Mouse (Mus musculus): Measurements from ENCODE around the gene Sgpp2. TPM values are rescaled to one million over a fixed set of nuclear protein-coding genes. Genes with fewer than 3 reads are reported as not detected.

Gene Sgpp2
- total RNA-seq, 2 experiments from 2014 or later: 3.5 to 4.5 TPM

DNA sequence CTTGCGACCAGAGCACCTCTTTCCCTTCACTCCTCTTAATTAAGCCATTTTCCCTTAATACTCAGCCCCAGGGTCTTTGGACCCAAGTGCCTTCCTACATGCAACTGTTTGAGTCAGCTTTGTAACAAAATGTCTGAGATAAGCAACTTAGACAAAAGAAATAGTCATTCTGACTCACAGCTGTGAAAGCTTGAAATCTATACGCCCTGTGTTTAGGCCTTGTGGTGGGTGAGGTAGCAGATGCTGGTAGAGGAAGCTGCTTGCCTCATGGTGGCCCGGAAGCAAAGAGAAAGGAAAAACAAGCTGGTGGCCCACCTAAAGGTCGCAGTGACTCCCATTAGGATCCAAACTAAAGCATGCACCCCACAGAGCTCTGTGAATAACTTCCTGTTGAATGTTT is 77.7 kb downstream of the Sgpp2 start:
- intact Hi-C loops (cut with DNase I): no loop called here
- DNase-seq (ENCODE audit: low spot score in 2 of 2): no peak

- intact Hi-C loops (cut with DNase I): no loop called here
- no peak for DNase-seq (ENCODE audit: low spot score in 2 of 2)
These were observed 78.7 kb downstream of the Sgpp2 start for GRCm38 (mm10) chr1:78388848-78389247.

GRCm38 (mm10) chr1:78395191-78395735 is 85.1 kb downstream of the Sgpp2 start:
- intact Hi-C loops (cut with DNase I): no loop called here
- no peak for DNase-seq (ENCODE audit: low spot score in 2 of 2)

GRCm38 (mm10) chr1:78395737-78396136 is 85.6 kb downstream of the Sgpp2 start:
- DNase-seq (ENCODE audit: low spot score in 2 of 2): no peak
- intact Hi-C loops (cut with DNase I): no loop called here

- no peak for DNase-seq (ENCODE audit: low spot score in 2 of 2)
- intact Hi-C loops (cut with DNase I): no loop called here
These were observed 86.3 kb downstream of the Sgpp2 start for GRCm38 (mm10) chr1:78396320-78396913.

DNA sequence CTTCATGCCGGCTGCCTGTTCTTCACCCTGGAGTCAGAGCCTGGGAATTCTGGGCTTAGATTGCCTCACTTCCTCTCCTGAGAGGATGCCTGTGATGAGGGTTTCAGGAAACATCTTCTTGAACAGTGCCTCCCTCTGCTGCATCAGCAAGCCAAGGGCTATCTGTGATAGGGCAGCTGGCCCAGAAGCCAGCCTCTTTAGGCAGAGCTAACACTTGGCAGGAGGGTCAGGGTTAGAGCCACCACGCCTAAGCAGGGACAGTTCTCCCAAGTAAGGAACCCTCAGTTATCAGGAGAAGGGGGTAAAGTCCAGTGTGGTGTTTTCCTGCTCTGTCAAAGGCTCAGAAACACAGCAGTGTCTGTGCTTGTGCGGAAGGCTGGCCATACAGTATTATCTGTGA is 89.6 kb downstream of the Sgpp2 start:
- intact Hi-C loops (cut with DNase I): no loop called here

DNA sequence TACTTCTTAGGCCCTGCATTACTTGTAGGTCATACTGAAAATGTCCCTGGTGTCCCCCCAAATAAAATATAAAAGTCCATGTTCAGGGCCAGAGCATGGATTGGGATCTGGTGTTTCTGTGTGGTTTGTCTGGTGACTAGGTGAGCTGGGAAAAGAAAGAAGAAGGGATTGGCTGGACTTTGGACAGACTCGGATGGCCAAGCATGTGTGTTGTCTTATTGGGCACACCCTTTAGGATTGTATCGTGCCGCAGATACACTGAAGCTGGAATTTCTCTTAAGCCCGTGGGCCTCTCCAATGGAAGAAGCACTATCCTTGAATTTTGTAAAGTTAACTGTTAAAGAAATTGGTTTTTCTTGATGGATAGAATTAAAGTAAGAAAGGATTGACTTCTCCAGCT is 91.3 kb downstream of the Sgpp2 start:
- DNase-seq (ENCODE audit: low spot score in 2 of 2): no peak
- intact Hi-C loops (cut with DNase I): no loop called here

More for the DNA sequence above, 89.6 kb downstream of the Sgpp2 start:
- DNase-seq (ENCODE audit: low spot score in 2 of 2): no peak

- intact Hi-C loops (cut with DNase I): no loop called here
- DNase-seq (ENCODE audit: low spot score in 2 of 2): no peak
These were observed 99.3 kb downstream of the Sgpp2 start for GRCm38 (mm10) chr1:78409396-78409795.

DNA sequence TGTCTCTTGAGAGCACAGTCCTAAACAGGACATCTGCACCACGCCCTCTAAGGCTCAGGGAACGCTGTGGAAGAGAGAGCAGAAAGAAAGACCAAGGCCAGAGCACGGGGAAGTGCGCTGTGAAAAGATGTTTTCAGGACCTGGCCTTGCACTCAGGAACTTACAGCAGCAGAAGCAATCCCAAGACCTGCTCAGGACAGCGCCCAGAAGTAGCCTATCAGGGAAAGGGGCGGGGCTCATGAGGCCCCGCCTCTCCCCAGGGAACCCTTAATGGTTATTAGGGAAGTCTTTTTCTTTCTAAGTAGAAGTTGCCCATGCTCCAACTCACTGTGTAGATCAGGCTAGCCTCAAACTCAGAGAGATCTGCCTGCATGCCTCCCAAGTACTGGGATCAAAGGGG is 102.5 kb downstream of the Sgpp2 start:
- DNase-seq (ENCODE audit: low spot score in 2 of 2): no peak
- intact Hi-C loops (cut with DNase I): no loop called here

DNA sequence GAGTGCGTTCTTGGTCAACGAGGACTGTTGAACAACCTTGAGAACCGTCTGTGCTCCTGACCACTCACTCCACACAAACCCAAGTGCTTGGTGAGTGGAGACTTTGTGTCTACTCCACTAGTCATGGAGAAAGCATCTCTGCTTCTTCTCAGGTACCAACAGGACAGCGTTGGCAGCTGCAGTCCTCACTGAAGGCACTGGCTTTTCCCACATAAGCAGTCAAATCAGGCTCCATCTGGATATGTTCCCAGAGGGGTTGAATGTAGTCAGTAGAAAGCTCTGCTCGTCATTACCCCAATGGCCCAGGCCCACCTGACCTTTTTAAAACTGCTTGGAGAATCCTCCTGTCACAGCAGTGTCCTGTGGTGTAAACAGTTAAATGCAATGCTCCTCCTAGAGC is 104.3 kb downstream of the Sgpp2 start:
- intact Hi-C loops (cut with DNase I): no loop called here
- DNase-seq (ENCODE audit: low spot score in 2 of 2): no peak

GRCm38 (mm10) chr1:78417154-78417911 is 107.2 kb downstream of the Sgpp2 start:
- DNase-seq (ENCODE audit: low spot score in 2 of 2): no peak

DNA sequence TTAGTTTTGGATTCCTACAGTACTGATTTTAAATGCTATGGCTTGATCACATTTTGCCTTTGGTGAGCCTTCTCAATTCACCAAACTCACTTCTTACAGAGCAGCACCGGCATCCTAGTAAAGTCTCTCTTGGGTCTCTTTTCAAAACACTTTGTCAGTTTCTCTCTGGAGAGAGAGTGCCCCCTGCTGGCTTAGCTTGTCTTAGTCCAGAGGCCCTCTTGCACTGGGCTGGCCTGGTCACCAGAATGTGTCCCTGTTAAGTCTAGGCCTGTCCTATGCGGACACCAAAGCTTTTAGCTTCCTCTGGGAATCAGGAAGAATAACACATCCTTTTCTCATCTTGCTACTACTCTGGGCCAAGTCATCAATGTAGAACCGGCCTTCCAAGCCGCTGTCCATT is 109.4 kb downstream of the Sgpp2 start:
- intact Hi-C loops (cut with DNase I): loop anchor here (2.0 to 5.0 kb wide), 2 partner anchors 202 to 441 kb away; no protein-coding TSS in a partner anchor
- peak; percentile 52 to 78 for DNase-seq (ENCODE audit: low spot score in 2 of 2)

More at GRCm38 (mm10) chr1:78417154-78417911, 107.2 kb downstream of the Sgpp2 start:
- intact Hi-C loops (cut with DNase I): loop anchor here (5.0 kb wide), 1 partner anchor 200 kb away; no protein-coding TSS in a partner anchor

GRCm38 (mm10) chr1:78420271-78420670 is 110.1 kb downstream of the Sgpp2 start:
- DNase-seq (ENCODE audit: low spot score in 2 of 2): no peak
- intact Hi-C loops (cut with DNase I): no loop called here

DNA sequence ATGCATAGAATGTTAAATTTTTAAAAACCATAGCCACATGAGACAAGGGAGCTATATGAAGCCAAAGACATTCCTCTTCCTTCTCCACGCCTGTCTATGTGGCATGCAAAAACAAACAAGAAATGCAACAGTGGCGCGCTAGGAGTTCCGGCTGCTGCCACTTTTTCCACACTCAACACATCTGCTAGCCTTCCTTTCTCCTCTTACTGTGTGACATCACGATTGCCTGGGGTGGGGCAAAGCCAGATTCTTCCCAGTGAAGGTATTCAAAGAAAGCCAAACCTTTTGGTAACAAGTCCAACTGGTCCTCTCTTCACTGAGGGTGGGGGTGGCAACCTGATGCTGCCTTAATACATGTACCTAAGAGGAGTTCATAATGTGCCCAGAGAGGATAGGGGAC is 111.6 kb downstream of the Sgpp2 start:
- intact Hi-C loops (cut with DNase I): no loop called here
- DNase-seq (ENCODE audit: low spot score in 2 of 2): no peak

- no peak for DNase-seq (ENCODE audit: low spot score in 2 of 2)
- intact Hi-C loops (cut with DNase I): no loop called here
These were observed 112.4 kb downstream of the Sgpp2 start for GRCm38 (mm10) chr1:78422576-78422975.

- DNase-seq (ENCODE audit: low spot score in 2 of 2): no peak
- intact Hi-C loops (cut with DNase I): no loop called here
These were observed 114.7 kb downstream of the Sgpp2 start for GRCm38 (mm10) chr1:78424848-78425247.

GRCm38 (mm10) chr1:78425309-78425708 is 115.2 kb downstream of the Sgpp2 start:
- intact Hi-C loops (cut with DNase I): no loop called here
- DNase-seq (ENCODE audit: low spot score in 2 of 2): no peak

DNA sequence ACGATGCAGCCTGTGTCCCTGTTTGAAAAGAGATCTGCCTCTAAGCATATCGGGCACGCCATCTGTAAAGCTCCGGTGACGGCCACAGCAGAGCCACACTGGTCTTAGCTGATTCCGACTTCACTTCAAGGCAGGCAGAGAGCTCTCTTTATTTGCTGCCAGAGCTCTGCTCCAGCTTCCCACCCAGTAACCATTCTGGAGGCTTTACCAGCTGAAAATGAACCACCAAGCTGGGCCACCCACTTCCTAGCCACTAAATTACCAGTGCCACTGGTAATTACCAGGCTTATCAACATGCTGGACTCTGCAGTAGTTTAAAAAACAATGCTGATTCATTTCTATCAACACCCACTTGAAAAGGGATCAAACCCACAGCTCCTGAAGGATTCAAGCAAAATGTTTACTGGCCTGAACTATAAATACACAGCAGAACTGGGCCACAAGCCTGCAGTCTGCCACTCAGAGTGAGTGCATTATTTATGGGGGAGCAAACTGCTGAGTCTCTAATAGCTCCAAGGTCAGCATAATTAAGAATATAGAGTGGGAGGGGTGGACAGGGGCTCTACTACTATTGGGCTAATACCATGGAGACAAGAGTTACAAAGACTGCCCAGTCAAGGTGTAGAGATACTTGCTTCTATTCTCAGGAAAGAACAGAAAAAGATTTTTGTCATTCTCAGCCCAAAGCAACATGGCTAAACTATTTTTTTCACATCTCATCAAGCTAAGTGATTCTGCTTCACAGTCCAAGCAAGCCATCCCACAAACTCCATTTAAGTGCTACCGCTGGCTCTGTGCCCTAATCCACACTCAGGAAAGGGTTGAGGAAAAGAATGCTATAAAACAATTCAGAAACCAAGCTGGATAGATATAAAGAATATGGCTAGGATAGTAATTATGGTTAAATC is 115.9 kb downstream of the Sgpp2 start:
- intact Hi-C loops (cut with DNase I): no loop called here
- peak; percentile 34 to 51 for DNase-seq (ENCODE audit: low spot score in 2 of 2)

GRCm38 (mm10) chr1:78426841-78427240 is 116.7 kb downstream of the Sgpp2 start:
- intact Hi-C loops (cut with DNase I): no loop called here
- no peak for DNase-seq (ENCODE audit: low spot score in 2 of 2)

DNA sequence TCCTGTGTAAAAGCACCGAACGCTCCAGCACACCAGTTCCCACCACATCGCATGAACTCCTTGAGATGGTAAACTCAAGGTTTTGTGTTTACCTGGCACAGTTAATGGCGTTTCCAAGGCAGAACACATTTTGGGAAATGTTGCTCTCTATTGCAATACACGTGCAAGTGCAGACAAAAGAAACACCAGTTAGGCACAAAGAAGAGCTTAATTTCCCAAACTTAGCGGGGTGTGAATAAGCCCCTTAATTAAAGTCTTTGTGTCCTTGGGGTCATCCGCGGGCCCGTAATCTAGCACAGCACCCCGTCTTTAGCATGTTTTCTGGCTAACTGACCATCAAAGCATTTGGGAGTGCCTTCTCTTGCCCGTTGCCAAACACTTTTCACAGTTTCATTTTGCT is 118.7 kb downstream of the Sgpp2 start:
- no peak for DNase-seq (ENCODE audit: low spot score in 2 of 2)
- intact Hi-C loops (cut with DNase I): no loop called here
